8 mouse cellular contexts compared by ENCODE assay signal in genomic region chr11:77409879-77410278, GRCm38 (mm10). TPM values are rescaled to one million over a fixed set of nuclear protein-coding genes. Genes with fewer than 3 reads are reported as not detected.
DNase-seq lines count a peak whose midpoint lies in the region; ATAC-seq and TF ChIP-seq lines count a peak whose summit lies in the region.

No protein-coding gene starts in this region.

- H3K27ac ChIP-seq in bone marrow macrophage, adult 2 months (ENCODE audit: insufficient read depth, low read depth, low read length) = peak overlapping the region; percentile 81
- H3K27ac ChIP-seq in heart, embryonic 12.5 days (ENCODE audit: poor library complexity, severe bottlenecking) = no peak overlapping the region

- peak; percentile 51; the same call in 1 of the 2 replicates for ATAC-seq in heart, embryonic 12.5 days (ENCODE audit: insufficient number of reproducible peaks, low FRiP score)

- no peak overlapping the region for H3K4me2 ChIP-seq in heart, embryonic 12.5 days
- no peak overlapping the region for H3K4me2 ChIP-seq in myocyte (ENCODE audit: low read depth)

- peaks cover 51% of the 10 kb centered on the region for H3K4me1 ChIP-seq in bone marrow macrophage, adult 2 months (ENCODE audit: control insufficient read depth, insufficient read depth, low read length)
- H3K4me1 ChIP-seq in heart, embryonic 12.5 days (replicated peaks) = 0 out of 2 replicates have a peak, but pooled peaks cover 7% of the 10 kb centered on the region

- no peak overlapping the region for H3K9ac ChIP-seq in heart, embryonic 12.5 days

- no peak overlapping the region for H3ac ChIP-seq in myocyte (ENCODE audit: control insufficient read depth, insufficient read length)

- H3K36me3 ChIP-seq in heart, embryonic 12.5 days = peaks cover 20% of the 10 kb centered on the region
- no peaks in the 10 kb centered on the region for H3K36me3 ChIP-seq in myocyte (ENCODE audit: control insufficient read depth, insufficient read depth)

- H3K9me3 ChIP-seq in heart, embryonic 12.5 days (replicated peaks) = no peaks in the 10 kb centered on the region

- DNase-seq in layer of hippocampus, adult 9-10 months (ENCODE audit: low spot score) = peak; percentile 24
- no peak for DNase-seq in layer of hippocampus, postnatal 36 days
- peak; percentile 18 to 29 for DNase-seq in left cerebral cortex, postnatal 25 days (ENCODE audit: low spot score in 2 of 2)
- DNase-seq in ovary, postnatal 36 days (ENCODE audit: low spot score) = no peak
- no peak for DNase-seq in cerebellum, adult 11 months

- intact Hi-C loops in left cerebral cortex, postnatal 25 days (cut with DNase I) = no loop called here

- TF ChIP-seq POLR2A in bone marrow macrophage, adult 2 months (IDR thresholded peaks at IDR 0.05; ENCODE audit: borderline replicate concordance, low read depth, low read length) = no peak
- TF ChIP-seq POLR2A in myocyte (IDR thresholded peaks at IDR 0.05; ENCODE audit: insufficient read length, low read depth) = no peak

- TF ChIP-seq CTCF in bone marrow macrophage, adult 2 months (IDR thresholded peaks at IDR 0.05; ENCODE audit: low read depth, low read length) = no peak

- H3K79me2 ChIP-seq in myocyte (ENCODE audit: control insufficient read depth, insufficient read depth) = no peaks in the 10 kb centered on the region

- no peak overlapping the region for H3K4me3 ChIP-seq in bone marrow macrophage, adult 2 months (ENCODE audit: insufficient read depth, low read length)
- no peak overlapping the region for H3K4me3 ChIP-seq in heart, embryonic 12.5 days
- H3K4me3 ChIP-seq in myocyte = no peak overlapping the region

- WGBS in heart, embryonic 12.5 days = 68% methylated on average over 6 of the region's 6 CpGs

- no peaks in the 10 kb centered on the region for H3K27me3 ChIP-seq in heart, embryonic 12.5 days (replicated peaks)
- H3K27me3 ChIP-seq in myocyte (ENCODE audit: control insufficient read depth, insufficient read depth, insufficient read length) = no peaks in the 10 kb centered on the region

TF ChIP-seq in myocyte, 11 proteins besides CTCF, POLR2A, EP300 and RAD21:
- no peak for TF ChIP-seq E2F4 (IDR thresholded peaks at IDR 0.05; ENCODE audit: insufficient read depth)
- peak; percentile 81 for TF ChIP-seq CEBPB (IDR thresholded peaks at IDR 0.05; ENCODE audit: insufficient read depth, poor library complexity, severe bottlenecking)

RNA-seq across cellular contexts. Expression of gene Coro6, which starts 52.3 kb away (rescaled TPM):
- 10 to 100 TPM; 12.5 to 15.9 TPM for total RNA-seq in layer of hippocampus, postnatal 36 days (2021)
- not detected in 2 replicates for polyA plus RNA-seq in bone marrow macrophage, adult 2 months (2012; ENCODE audit: insufficient read depth, insufficient read length, missing spikeins)
- 30.1 and 32.0 TPM in 2 replicates for polyA plus RNA-seq in heart, embryonic 12.5 days (2016; fragmentation: Nextera tagmentation; extraction: Ambion mirVana)
- 10 to 100 TPM; 31.8 to 36.1 TPM for total RNA-seq in left cerebral cortex, postnatal 25 days (2021)
- polyA plus RNA-seq in myocyte (2012; fragmentation: generic; extraction: Trizol) = 50.6 TPM

Comparison
In these comparisons a context has a peak if more than half of its experiments do, and no peak if none do; other contexts are left out.
1. DNase-seq: peak in layer of hippocampus, adult 9-10 months (single experiment) and left cerebral cortex, postnatal 25 days (2 of 2); none in layer of hippocampus, postnatal 36 days (0 of 2), ovary, postnatal 36 days (single experiment) and cerebellum, adult 11 months (single experiment).
2. RNA of gene Coro6, which starts 52.3 kb away (polyA plus RNA-seq): 50.6 TPM in myocyte (single experiment) and 30.1 to 32.0 TPM in heart, embryonic 12.5 days; not detected in bone marrow macrophage, adult 2 months; every median in the first group is over 10 times any median in the second.